Mouse (Mus musculus) MEL-GATA-1-ER (cell line): ENCODE measurements at regions not wholly inside any gene's neighbourhood (a gene's known extent, or its start where the extent isn't known, plus 50 kb on each side); places are given as distances from the start of the nearest gene placed in this dataset.

Source experiments
- DNase-seq: peaks from one replicate; pipeline ENCODE4 v3.0.0-alpha.2; 2012; ENCODE audit warnings: low read depth; ENCODE audit errors: extremely low read depth

GRCm38 (mm10) chr10:126646587-126646986 is 254.6 kb downstream of the Atp23 start:
- DNase-seq: no peak

- no peak for DNase-seq
Measured at GRCm38 (mm10) chr10:126641792-126642289, 259.3 kb downstream of the Atp23 start.

- no peak for DNase-seq
Measured at GRCm38 (mm10) chr10:126634731-126635130, 266.4 kb downstream of the Atp23 start.

GRCm38 (mm10) chr10:126628057-126628456 is 273.1 kb downstream of the Atp23 start:
- DNase-seq: no peak

- no peak for DNase-seq
Measured at GRCm38 (mm10) chr10:126625466-126625865, 275.7 kb downstream of the Atp23 start.

GRCm38 (mm10) chr10:126620802-126621201 is 280.4 kb downstream of the Atp23 start:
- DNase-seq: no peak

- no peak for DNase-seq
Measured at GRCm38 (mm10) chr10:126619970-126620369, 281.2 kb downstream of the Atp23 start.

- no peak for DNase-seq
Measured at GRCm38 (mm10) chr10:126612226-126612625, 288.9 kb downstream of the Atp23 start.

- DNase-seq: no peak
Measured at GRCm38 (mm10) chr10:126610506-126610905, 290.6 kb downstream of the Atp23 start.

- no peak for DNase-seq
Measured at GRCm38 (mm10) chr10:126599686-126600085, 301.5 kb downstream of the Atp23 start.

GRCm38 (mm10) chr10:126568155-126568554 is 333.0 kb downstream of the Atp23 start:
- DNase-seq: no peak

GRCm38 (mm10) chr10:126565326-126565725 is 335.8 kb downstream of the Atp23 start:
- DNase-seq: no peak

- DNase-seq: no peak
Measured at GRCm38 (mm10) chr10:126555080-126555479, 346.1 kb downstream of the Atp23 start.

- DNase-seq: no peak
Measured at GRCm38 (mm10) chr10:126531950-126532349, 369.2 kb downstream of the Atp23 start.

GRCm38 (mm10) chr10:126531368-126531767 is 369.8 kb downstream of the Atp23 start:
- peak; percentile 3 for DNase-seq

GRCm38 (mm10) chr10:126528801-126529200 is 372.4 kb downstream of the Atp23 start:
- no peak for DNase-seq

- DNase-seq: no peak
Measured at GRCm38 (mm10) chr10:126526186-126526585, 375.0 kb downstream of the Atp23 start.

- no peak for DNase-seq
Measured at GRCm38 (mm10) chr10:126521836-126522815, 379.0 kb downstream of the Atp23 start.

- DNase-seq: no peak
Measured at GRCm38 (mm10) chr10:126520973-126521372, 380.2 kb downstream of the Atp23 start.

GRCm38 (mm10) chr10:126513185-126513584 is 388.0 kb downstream of the Atp23 start:
- no peak for DNase-seq

GRCm38 (mm10) chr10:126511511-126511910 is 389.6 kb downstream of the Atp23 start:
- no peak for DNase-seq

GRCm38 (mm10) chr10:126505988-126506387 is 395.2 kb downstream of the Atp23 start:
- no peak for DNase-seq
